Mouse (Mus musculus) lung, postnatal 0 days (tissue): ENCODE data around the gene Nol12. TPM values are rescaled to one million over a fixed set of nuclear protein-coding genes. Genes with fewer than 3 reads are reported as not detected.

Source experiments
- ATAC-seq: fragments of 200-750 bp; cut with Nextera tagmentation; 2 replicates; pipeline ENCODE4 v1.8.0; 2017; ENCODE audit warnings: moderate library complexity
- DNase-seq: peaks from one replicate; pipeline ENCODE4 v3.0.0-alpha.2; 2016; ENCODE audit warnings: low spot score
- H3K27ac ChIP-seq: fragments of 300-500 bp; sonication (generic); 2 replicates; pipeline ENCODE4 v1.5.1; 2014; ENCODE audit warnings: antibody characterized with exemption, mild to moderate bottlenecking, low read length, mixed read lengths
- H3K27me3 ChIP-seq: fragments of 300-500 bp; sonication (generic); replicated peaks from 2 replicates; pipeline ENCODE4 v1.6.1; 2014; ENCODE audit warnings: low read length, mixed read lengths; ENCODE audit not compliant: insufficient read depth
- H3K36me3 ChIP-seq: fragments of 300-500 bp; sonication (generic); 2 replicates; pipeline ENCODE4 v1.6.1; 2014; ENCODE audit warnings: low read length, mixed read lengths; ENCODE audit not compliant: insufficient read depth
- H3K4me1 ChIP-seq: fragments of 300-500 bp; sonication (generic); 2 replicates; pipeline ENCODE4 v1.6.1; 2014; ENCODE audit warnings: antibody characterized with exemption, low read depth, low read length, mixed read lengths; ENCODE audit not compliant: insufficient read depth
- H3K4me2 ChIP-seq: fragments of 300-500 bp; sonication (generic); replicated peaks from 2 replicates; pipeline ENCODE4 v1.6.1; 2014; ENCODE audit warnings: low read depth, mild to moderate bottlenecking, low read length, moderate library complexity, mixed read lengths
- H3K4me3 ChIP-seq: fragments of 300-500 bp; sonication (generic); 2 replicates; pipeline ENCODE4 v1.5.1; 2014; ENCODE audit warnings: low read depth, low read length
- H3K9ac ChIP-seq: fragments of 300-500 bp; sonication (generic); replicated peaks from 2 replicates; pipeline ENCODE4 v1.6.1; 2014; ENCODE audit warnings: low read depth, mild to moderate bottlenecking
- H3K9me3 ChIP-seq: fragments of 300-500 bp; sonication (generic); 2 replicates; pipeline ENCODE4 v1.6.1; 2016; ENCODE audit warnings: low read length, mixed read lengths
- CTCF ChIP-seq: IDR thresholded peaks from 2 replicates; pipeline ENCODE4 v1.5.1; 2016; ENCODE audit warnings: antibody characterized with exemption, mild to moderate bottlenecking
- EP300 ChIP-seq: IDR thresholded peaks from 2 replicates; pipeline ENCODE4 v1.6.1; 2016; ENCODE audit warnings: antibody characterized with exemption, mild to moderate bottlenecking, control low read depth
- WGBS: fragments of 180-500 bp; shearing (Covaris S2); extraction: QIAGEN DNeasy Blood & Tissue Kit; methylation state at CpG from one replicate; pipeline ENCODE4 v1.1.7; 2014; 5-methylcytosine and 5-hydroxymethylcytosine counted together
- polyA plus RNA-seq: library from polyadenylated mRNA; unstranded; fragments of >200 nt; fragmentation: Nextera tagmentation; extraction: Ambion mirVana; gene quantifications from 2 replicates; pipeline ENCODE4 v1.2.1, GENCODE M21; 2015

Gene Nol12
- polyA plus RNA-seq, 1 experiment from 2014 or later, result 28.9 TPM

DNA sequence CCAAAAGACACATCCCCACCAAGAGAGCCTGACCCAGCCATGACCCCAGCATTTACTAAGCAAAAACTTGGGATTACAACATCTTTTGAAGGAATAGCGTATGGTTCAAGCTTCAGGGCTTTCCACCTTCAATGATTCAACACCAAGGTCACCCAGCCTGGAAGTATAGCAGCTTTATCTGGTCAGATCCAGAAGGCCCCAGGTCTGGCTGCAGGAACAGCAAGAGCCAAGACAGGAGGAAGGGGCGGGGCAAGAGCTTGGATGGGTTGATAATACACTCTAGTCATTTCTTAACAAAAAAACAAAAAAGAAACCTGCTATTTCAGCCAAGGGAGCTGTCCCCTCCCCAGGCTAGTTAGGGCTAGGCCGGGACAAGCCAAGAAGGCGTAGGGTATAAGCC is 37.2 kb upstream of the Nol12 start:
- WGBS, result 82% methylated on average over 4 of the region's 4 CpGs
- H3K27me3 ChIP-seq, result no peaks in the 10 kb centered on the region
- peaks cover 8% of the 10 kb centered on the region for H3K36me3 ChIP-seq
- H3K27ac ChIP-seq, result no peak overlapping the region
- no peak for ATAC-seq
- H3K4me2 ChIP-seq, result no peak overlapping the region
- no peaks in the 10 kb centered on the region for H3K9me3 ChIP-seq
- peaks cover 26% of the 10 kb centered on the region for H3K4me1 ChIP-seq
- H3K4me3 ChIP-seq, result no peak overlapping the region
- DNase-seq, result no peak
- TF ChIP-seq EP300, result no peak
- no peak for TF ChIP-seq CTCF
- no peak overlapping the region for H3K9ac ChIP-seq

DNA sequence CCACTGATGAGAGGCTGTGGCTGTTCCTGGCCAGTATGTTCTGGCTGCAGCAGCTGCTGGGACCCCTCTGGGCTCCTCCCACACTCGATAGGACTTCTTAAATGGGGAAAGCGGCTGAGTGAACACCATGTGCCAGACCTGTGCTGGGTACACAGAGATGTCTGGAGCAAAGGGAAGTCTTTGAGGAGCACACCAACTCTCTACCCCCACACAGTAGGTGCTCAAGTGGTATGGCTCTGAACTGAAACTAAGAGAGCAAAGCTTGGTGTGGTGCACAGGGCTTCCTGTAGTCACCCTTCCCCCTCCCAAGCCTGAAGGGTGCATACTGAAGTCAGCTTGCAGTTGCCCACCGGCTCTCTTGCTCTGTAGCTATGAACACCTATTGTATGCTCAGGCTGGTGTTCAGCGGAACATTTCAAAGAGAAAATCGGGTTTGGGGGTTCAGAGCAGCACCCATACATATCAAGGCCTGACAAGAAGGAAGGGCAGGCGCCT is 36.2 kb upstream of the Nol12 start:
- peaks cover 26% of the 10 kb centered on the region for H3K4me1 ChIP-seq
- H3K4me2 ChIP-seq, result 0 out of 2 replicates have a peak overlapping the region, but pooled peaks have one; percentile 5
- 45% methylated on average over 6 of the region's 6 CpGs for WGBS
- H3K27ac ChIP-seq, result peak overlapping the region; percentile 62; the same call in 1 of the 2 replicates
- no peaks in the 10 kb centered on the region for H3K36me3 ChIP-seq
- H3K4me3 ChIP-seq, result no peak overlapping the region
- peak; percentile 55 for DNase-seq
- no peaks in the 10 kb centered on the region for H3K27me3 ChIP-seq
- no peak overlapping the region for H3K9ac ChIP-seq
- no peak for ATAC-seq
- H3K9me3 ChIP-seq, result no peaks in the 10 kb centered on the region
- TF ChIP-seq CTCF (no peak), EP300 (no peak)

DNA sequence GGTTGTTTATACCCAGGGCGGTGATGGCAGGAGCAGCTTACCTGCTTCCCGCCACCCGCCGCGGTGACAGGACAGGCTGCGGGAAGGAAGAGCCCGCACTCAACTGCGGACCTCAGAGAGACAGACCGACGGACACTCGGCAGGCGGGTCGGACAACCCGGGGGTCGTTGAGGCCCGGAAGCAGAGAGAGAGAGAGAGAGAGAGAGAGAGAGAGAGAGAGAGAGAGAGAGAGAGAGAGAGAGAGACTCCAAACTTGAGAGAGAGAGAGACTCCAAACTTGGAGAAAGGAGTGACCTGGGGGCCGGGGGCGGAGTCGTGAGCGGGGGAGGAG is 35.4 kb upstream of the Nol12 start, which contains the start of gene Gm49510:
TSS of gene Gm49510 (plus strand) at position 259 of the 331 bp plus-strand sequence.
- peak within 1 kb of the TSS; percentile 91 for H3K4me2 ChIP-seq
- peak within 1 kb of the TSS; percentile 58 for H3K9ac ChIP-seq
- peak within 1 kb of the TSS; percentile 62 for H3K27ac ChIP-seq
- WGBS, result 2% methylated on average over 17 of the region's 20 CpGs
- TF ChIP-seq EP300 (no peak), CTCF (no peak)
- H3K4me3 ChIP-seq, result peak within 1 kb of the TSS; percentile 69
- ATAC-seq (no peak), DNase-seq (no peak)
- H3K27me3 ChIP-seq, result no peaks in the 10 kb centered on the region
- peaks cover 4% of the 10 kb centered on the region; the same call in 1 of the 2 replicates for H3K36me3 ChIP-seq
- H3K4me1 ChIP-seq, result peaks cover 23% of the 10 kb centered on the region
- H3K9me3 ChIP-seq, result no peaks in the 10 kb centered on the region

DNA sequence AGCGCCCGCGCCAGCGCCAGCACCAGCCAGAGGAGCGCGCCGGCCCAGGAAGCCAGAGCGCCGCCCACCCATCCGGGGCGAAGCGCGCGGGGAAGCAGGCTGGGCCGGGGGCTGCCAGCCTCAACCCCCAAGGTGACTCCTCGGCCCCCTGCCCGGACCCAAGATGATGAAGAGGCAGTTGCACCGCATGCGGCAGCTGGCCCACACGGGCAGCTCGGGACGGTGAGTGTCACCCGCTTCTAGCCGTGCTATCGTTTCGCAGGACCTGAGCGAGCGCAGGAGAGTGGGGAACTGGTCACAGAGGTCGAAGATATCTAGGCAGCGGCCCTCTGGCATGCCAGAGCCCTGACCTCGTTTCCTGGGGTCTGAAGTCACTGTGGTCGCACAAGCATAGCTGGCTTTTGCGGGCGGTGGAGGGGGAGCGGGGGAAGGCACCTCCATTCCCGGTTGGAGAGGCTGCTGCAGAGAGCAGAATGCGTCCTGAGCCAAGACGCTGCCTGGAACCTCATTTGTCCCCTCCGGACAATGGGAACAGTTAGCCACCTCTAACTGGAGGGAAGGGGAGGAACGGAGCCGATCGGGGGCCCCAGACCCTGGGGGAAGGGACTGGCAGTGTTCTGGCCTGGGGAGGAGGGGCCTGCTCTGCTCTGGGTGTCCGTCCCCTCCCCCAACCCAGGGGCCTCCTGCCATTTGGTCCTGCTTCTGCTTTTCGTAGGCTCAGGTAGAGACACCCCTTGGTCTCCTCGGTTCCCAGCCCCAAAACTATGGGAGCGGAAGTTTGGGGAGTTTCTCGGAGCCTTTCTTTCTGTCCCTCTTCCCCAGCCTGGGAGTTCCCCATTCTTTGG is 34.8 kb upstream of the Nol12 start, which contains the start of gene Sh3bp1:
TSS of gene Sh3bp1 (plus strand) at position 29 of the 845 bp plus-strand sequence.
- ATAC-seq, result peak; percentile 40
- peaks cover 23% of the 10 kb centered on the region for H3K4me1 ChIP-seq
- TF ChIP-seq CTCF (no peak), EP300 (no peak)

DNA sequence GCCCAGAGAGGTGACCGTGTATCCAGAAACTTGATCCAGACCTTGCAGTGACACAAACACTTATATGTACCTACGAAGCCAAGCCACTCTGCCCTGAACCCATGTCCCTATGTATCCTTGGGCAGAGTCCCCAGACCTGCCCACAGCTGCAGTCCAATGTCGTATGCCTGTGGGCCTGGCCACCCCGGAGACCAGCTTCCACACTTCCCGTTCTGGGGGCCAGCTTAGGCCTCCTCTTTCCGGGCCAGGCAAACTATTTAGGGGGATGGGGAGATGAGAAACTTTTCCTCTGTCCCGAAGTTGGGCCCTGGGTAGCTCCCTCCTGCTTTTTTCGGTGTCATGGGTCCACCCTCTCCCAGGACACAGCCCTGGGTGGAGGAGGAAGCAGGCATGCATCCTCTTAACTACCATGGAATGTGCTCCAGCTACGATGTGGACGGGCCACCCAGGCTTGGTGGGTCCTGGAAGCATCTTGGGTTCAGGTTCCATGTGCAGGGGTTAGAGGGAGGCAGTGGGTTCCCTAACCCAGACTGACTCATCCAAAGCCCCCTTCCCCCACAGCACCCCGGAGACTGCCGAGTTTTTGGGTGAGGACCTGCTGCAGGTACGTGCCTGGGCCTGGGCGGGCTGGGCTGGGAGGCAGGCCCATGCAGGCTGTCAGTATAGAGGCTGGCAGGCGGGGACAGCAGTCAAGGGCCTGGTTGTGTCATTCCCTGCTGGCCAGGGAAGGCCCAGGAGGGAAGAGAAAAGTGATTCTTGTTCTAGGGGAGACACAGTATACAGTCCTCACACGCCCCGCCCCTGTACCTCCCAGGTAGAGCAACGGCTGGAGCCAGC is 33.9 kb upstream of the Nol12 start:
- no peaks in the 10 kb centered on the region for H3K9me3 ChIP-seq
- ATAC-seq (peak; percentile 52), DNase-seq (peak; percentile 60)
- peak overlapping the region; percentile 69 for H3K4me3 ChIP-seq
- peak overlapping the region; percentile 91 for H3K4me2 ChIP-seq
- H3K27ac ChIP-seq, result peak overlapping the region; percentile 62
- TF ChIP-seq CTCF (no peak), EP300 (no peak)
- peaks cover 23% of the 10 kb centered on the region for H3K4me1 ChIP-seq
- peak overlapping the region; percentile 58; the same call in 1 of the 2 replicates for H3K9ac ChIP-seq
- peaks cover 13% of the 10 kb centered on the region; the same call in 1 of the 2 replicates for H3K36me3 ChIP-seq
- WGBS, result 15% methylated on average over 18 of the region's 18 CpGs
- no peaks in the 10 kb centered on the region for H3K27me3 ChIP-seq

More for the DNA sequence above, 34.8 kb upstream of the Nol12 start, which contains the start of gene Sh3bp1:
- peaks cover 8% of the 10 kb centered on the region; the same call in 1 of the 2 replicates for H3K36me3 ChIP-seq
- H3K27me3 ChIP-seq, result no peaks in the 10 kb centered on the region
- H3K4me2 ChIP-seq, result peak within 1 kb of the TSS; percentile 91
- H3K27ac ChIP-seq, result peak within 1 kb of the TSS; percentile 62
- WGBS, result 2% methylated on average over 38 of the region's 47 CpGs
- peak within 1 kb of the TSS; percentile 69 for H3K4me3 ChIP-seq
- no peaks in the 10 kb centered on the region for H3K9me3 ChIP-seq
- H3K9ac ChIP-seq, result peak within 1 kb of the TSS; percentile 58
- peak; percentile 79 for DNase-seq
